Mouse (Mus musculus) MEL (cell line): Measurements from ENCODE around the gene Ap3m1. TPM values are rescaled to one million over a fixed set of nuclear protein-coding genes. Genes with fewer than 3 reads are reported as not detected.
"Not testable (repeated sequence)": the region's sequence is repeated elsewhere in the genome, so short reads cannot be mapped to it uniquely, and the experiment has no call there.

Experiments
- DNase-seq: peaks from one replicate; pipeline ENCODE4 v3.0.0; 2011; ENCODE audit warnings: low read depth, low spot score
- H3K27ac ChIP-seq: 2 replicates; pipeline ENCODE4 v1.5.1; 2012; ENCODE audit warnings: low read depth, mild to moderate bottlenecking, control low read depth, low read length, moderate library complexity; ENCODE audit not compliant: control insufficient read depth
- H3K27me3 ChIP-seq, 2 experiments: fragments of 150-350 bp in 1 of 2; sonication (generic) in 1 of 2; 2 replicates each; pipeline ENCODE4 v1.6.1; 2012; ENCODE audit warnings: low read length in 2 of 2, mild to moderate bottlenecking in 2 of 2, improper control_type of control experiment in 1 of 2, moderate library complexity in 1 of 2; ENCODE audit not compliant: insufficient read depth in 2 of 2, control insufficient read depth in 1 of 2
- H3K36me3 ChIP-seq, 2 experiments: 2 replicates each; pipeline ENCODE4 v1.6.1; 2012 to 2014; ENCODE audit warnings: low read length in 2 of 2, improper control_type of control experiment in 1 of 2, inconsistent platforms in 1 of 2, mild to moderate bottlenecking in 1 of 2; ENCODE audit not compliant: insufficient read depth in 2 of 2, control insufficient read depth in 1 of 2
- H3K4me1 ChIP-seq, 2 experiments: fragments of 150-350 bp in 1 of 2; sonication (generic) in 1 of 2; 2 replicates each; pipeline ENCODE4 v1.6.1; 2012; ENCODE audit warnings: low read length in 2 of 2, improper control_type of control experiment in 1 of 2, mild to moderate bottlenecking in 1 of 2; ENCODE audit not compliant: insufficient read depth in 2 of 2, control insufficient read depth in 1 of 2
- H3K4me3 ChIP-seq, 2 experiments: fragments of 150-350 bp in 1 of 2; sonication (generic) in 1 of 2; 2 replicates each; pipeline ENCODE4 v1.5.1; 2012; ENCODE audit warnings: low read depth in 2 of 2, low read length in 2 of 2, mild to moderate bottlenecking in 2 of 2, moderate library complexity in 2 of 2, control low read depth in 1 of 2, improper control_type of control experiment in 1 of 2; ENCODE audit not compliant: control insufficient read depth in 1 of 2, insufficient read depth in 1 of 2
- H3K79me2 ChIP-seq: 2 replicates; pipeline ENCODE4 v1.6.1; 2012; ENCODE audit warnings: mild to moderate bottlenecking, low read length, moderate library complexity; ENCODE audit not compliant: control insufficient read depth, poor library complexity, insufficient read depth
- H3K9ac ChIP-seq: 2 replicates; pipeline ENCODE4 v1.6.1; 2012; ENCODE audit warnings: low read depth, mild to moderate bottlenecking, control low read depth, low read length, moderate library complexity; ENCODE audit not compliant: control insufficient read depth, poor library complexity, severe bottlenecking
- H3K9me3 ChIP-seq: fragments of 150-350 bp; sonication (generic); replicated peaks from 2 replicates; pipeline ENCODE4 v1.6.1; 2012; ENCODE audit warnings: mild to moderate bottlenecking, low read length, improper control_type of control experiment, moderate library complexity; ENCODE audit not compliant: insufficient read depth
- BHLHE40 ChIP-seq: IDR thresholded peaks from 2 replicates; pipeline ENCODE4 v1.6.1; 2012; ENCODE audit warnings: low read depth, mild to moderate bottlenecking, inconsistent platforms, low read length, improper control_type of control experiment, borderline replicate concordance
- CHD2 ChIP-seq: IDR thresholded peaks from 2 replicates; pipeline ENCODE4 v1.6.1; 2011; ENCODE audit warnings: low read length, improper control_type of control experiment
- ELF1 ChIP-seq: IDR thresholded peaks from 2 replicates; pipeline ENCODE4 v1.6.1; 2014; ENCODE audit warnings: low read depth, mild to moderate bottlenecking, inconsistent platforms, low read length, improper control_type of control experiment, moderate library complexity
- EP300 ChIP-seq, 2 experiments: IDR thresholded peaks; 2 replicates each; pipeline ENCODE4 v1.6.1; 2011; ENCODE audit warnings: improper control_type of control experiment in 2 of 2, low read length in 2 of 2, low read depth in 1 of 2, mild to moderate bottlenecking in 1 of 2
- ETS1 ChIP-seq: IDR thresholded peaks from 2 replicates; pipeline ENCODE4 v1.6.1; 2012; ENCODE audit warnings: low read depth, mild to moderate bottlenecking, inconsistent platforms, low read length, improper control_type of control experiment, moderate library complexity
- JUND ChIP-seq: IDR thresholded peaks from 2 replicates; pipeline ENCODE4 v1.6.1; 2011; ENCODE audit warnings: low read depth, mild to moderate bottlenecking, improper control_type of control experiment, low read length
- KAT2A ChIP-seq: conservative IDR thresholded peaks from 2 replicates; pipeline ENCODE4 v1.6.1; 2012; ENCODE audit warnings: low read depth, low read length, improper control_type of control experiment, inconsistent platforms
- MAFK ChIP-seq: IDR thresholded peaks from 2 replicates; pipeline ENCODE4 v1.6.1; 2011; ENCODE audit warnings: low read depth, mild to moderate bottlenecking, low read length, improper control_type of control experiment, borderline replicate concordance
- MEF2A ChIP-seq: IDR thresholded peaks from 2 replicates; pipeline ENCODE4 v1.6.1; 2014; ENCODE audit warnings: low read depth, mild to moderate bottlenecking, inconsistent platforms, low read length, improper control_type of control experiment; ENCODE audit not compliant: poor library complexity, insufficient replicate concordance, severe bottlenecking; ENCODE audit errors: extremely low read depth
- MYB ChIP-seq: IDR thresholded peaks from 2 replicates; pipeline ENCODE4 v1.6.1; 2011; ENCODE audit warnings: mild to moderate bottlenecking, low read depth, low read length, improper control_type of control experiment
- POLR2A ChIP-seq, 2 experiments: IDR thresholded peaks; 2 replicates each; pipeline ENCODE4 v1.6.1; 2011 to 2012; ENCODE audit warnings: low read length in 2 of 2, mild to moderate bottlenecking in 2 of 2, control low read depth in 1 of 2, improper control_type of control experiment in 1 of 2, low read depth in 1 of 2, moderate library complexity in 1 of 2; ENCODE audit not compliant: control insufficient read depth in 1 of 2, insufficient read depth in 1 of 2, poor library complexity in 1 of 2
- RAD21 ChIP-seq: IDR thresholded peaks from 2 replicates; pipeline ENCODE4 v1.6.1; 2011; ENCODE audit warnings: mild to moderate bottlenecking, low read depth, low read length, improper control_type of control experiment
- RCOR1 ChIP-seq: IDR thresholded peaks from 2 replicates; pipeline ENCODE4 v1.6.1; 2012; ENCODE audit warnings: low read depth, mild to moderate bottlenecking, inconsistent platforms, low read length, improper control_type of control experiment
- TCF12 ChIP-seq: IDR thresholded peaks from 2 replicates; pipeline ENCODE4 v1.6.1; 2014; ENCODE audit warnings: low read depth, mild to moderate bottlenecking, inconsistent platforms, low read length, improper control_type of control experiment, moderate library complexity
- ZKSCAN1 ChIP-seq: IDR thresholded peaks from 2 replicates; pipeline ENCODE4 v1.6.1; 2012; ENCODE audit warnings: low read depth, mild to moderate bottlenecking, inconsistent platforms, low read length, improper control_type of control experiment, moderate library complexity
- ZMIZ1 ChIP-seq: IDR thresholded peaks from 2 replicates; pipeline ENCODE4 v1.6.1; 2012; ENCODE audit warnings: low read depth, mild to moderate bottlenecking, inconsistent platforms, low read length, improper control_type of control experiment, moderate library complexity
- ZNF384 ChIP-seq: IDR thresholded peaks from 2 replicates; pipeline ENCODE4 v1.6.1; 2012; ENCODE audit warnings: low read depth, mild to moderate bottlenecking, inconsistent platforms, low read length, improper control_type of control experiment
- polyA plus RNA-seq, 2 experiments: library from polyadenylated mRNA; stranded (reverse) in 1 of 2; unstranded in 1 of 2; fragments of >175 nt in 1 of 2; fragments of >200 nt in 1 of 2; gene quantifications; 2 replicates each; pipeline versions ENCODE4 v1.2.1 to v1.2.4; 2012; ENCODE audit warnings: low replicate concordance in 2 of 2, low read depth in 1 of 2; ENCODE audit not compliant: insufficient read length in 2 of 2, insufficient read depth in 1 of 2, missing spikeins in 1 of 2
- total RNA-seq: library from RNA; depleted of rRNA; stranded (reverse); fragments of 300-350 nt; gene quantifications from 2 replicates; pipeline ENCODE4 v1.2.3, GENCODE M21; 2012

Ap3m1 gene
- total and polyA plus RNA-seq, 3 experiments = 31.8 to 47.4 TPM; not detected in 1

DNA sequence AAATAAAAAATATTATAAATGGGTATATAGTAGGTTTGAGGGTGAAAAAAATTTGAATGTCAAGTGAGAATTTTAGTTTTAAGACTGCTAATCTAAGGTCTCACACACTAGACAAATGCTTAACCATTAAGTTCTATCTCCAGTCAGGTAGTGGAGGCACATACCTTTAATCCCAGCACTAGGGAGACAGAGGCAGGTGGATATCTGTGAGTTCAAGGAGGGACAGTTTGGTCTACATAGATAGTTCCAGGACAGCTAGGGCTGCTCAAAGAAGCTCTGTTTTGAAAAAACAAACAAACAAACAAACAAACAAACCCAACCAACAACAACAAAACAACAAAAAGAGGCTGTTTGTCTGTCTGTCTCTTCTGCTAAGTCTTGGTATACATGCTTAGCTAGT is 44.0 kb upstream of the Ap3m1 start:
- TF ChIP-seq MYB = no peak
- TF ChIP-seq MAFK = no peak
- TF ChIP-seq EP300 (IDR thresholded peaks at IDR 0.05; ENCODE audit: low read depth in 1 of 2, low read length in 2 of 2) = no peak
- no peak for TF ChIP-seq ETS1
- no peak for TF ChIP-seq RCOR1
- no peak for TF ChIP-seq ZKSCAN1
- TF ChIP-seq RAD21 = no peak
- TF ChIP-seq KAT2A = no peak
- TF ChIP-seq TCF12 = no peak
- TF ChIP-seq ZNF384 = no peak
- TF ChIP-seq CHD2 = no peak
- no peak for TF ChIP-seq BHLHE40
- no peak for TF ChIP-seq ZMIZ1
- no peak for TF ChIP-seq POLR2A (IDR thresholded peaks at IDR 0.05; ENCODE audit: control insufficient read depth in 1 of 2, insufficient read depth in 1 of 2, low read depth in 1 of 2, low read length in 2 of 2, poor library complexity in 1 of 2)
- no peak for TF ChIP-seq MEF2A
- TF ChIP-seq ELF1 = no peak
- TF ChIP-seq JUND = no peak
- TF ChIP-seq, all 39 proteins: peak for 0
- Histone ChIP-seq H3K79me2 (no peaks in the 10 kb centered on the region), H3K4me1 (peaks cover 5% of the 10 kb centered on the region in 2 experiments; a peak in 3 of 4 replicates), H3K27me3 (no peaks in the 10 kb centered on the region), H3K27ac (no peak overlapping the region), H3K9ac (no peak overlapping the region), H3K9me3 (no peaks in the 10 kb centered on the region), H3K4me3 (no peak overlapping the region), H3K36me3 (peaks cover 8 to 9% of the 10 kb centered on the region in 2 experiments)
- DNase-seq = no peak

DNA sequence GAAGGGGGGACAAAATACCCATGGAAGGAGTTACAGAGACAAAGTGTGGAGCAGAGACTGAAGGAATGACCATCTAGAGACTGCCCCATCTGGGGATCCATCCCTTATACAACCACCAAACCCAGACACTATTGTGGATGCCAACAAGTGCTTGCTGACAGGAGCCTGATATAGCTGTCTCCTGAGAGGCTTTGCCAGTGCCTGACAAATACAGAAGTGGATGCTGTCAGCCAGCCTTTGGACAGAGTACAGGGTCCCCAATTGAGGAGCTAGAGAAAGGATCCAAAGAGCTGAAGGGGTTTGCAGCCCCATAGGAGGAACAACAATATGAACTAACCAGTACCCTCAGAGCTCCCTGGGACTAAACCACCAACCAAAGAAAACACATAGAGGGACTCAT is 41.9 kb upstream of the Ap3m1 start:
- H3K9me3 ChIP-seq, H3K27ac ChIP-seq, DNase-seq, H3K4me1 ChIP-seq, H3K9ac ChIP-seq, H3K27me3 ChIP-seq, H3K79me2 ChIP-seq, H3K4me3 ChIP-seq: not testable (repeated sequence)
- H3K36me3 ChIP-seq = peaks cover 8 to 15% of the 10 kb centered on the region in 2 experiments
